Mouse (Mus musculus): ENCODE measurements at regions not wholly inside any gene's neighbourhood (a gene's known extent, or its start where the extent isn't known, plus 50 kb on each side); places are given as distances from the start of the nearest gene placed in this dataset.

GRCm38 (mm10) chr3:132237344-132237743 lies 152.3 kb downstream of the Dkk2 start:
- no peak for DNase-seq (ENCODE audit: low spot score)

GRCm38 (mm10) chr3:132257834-132258233 lies 172.7 kb downstream of the Dkk2 start:
- DNase-seq (ENCODE audit: low spot score), result no peak

- DNase-seq (ENCODE audit: low spot score), result no peak
Observed at GRCm38 (mm10) chr3:132269641-132270040, 184.5 kb downstream of the Dkk2 start.

- peak; percentile 4 for DNase-seq (ENCODE audit: low spot score)
Observed at GRCm38 (mm10) chr3:132274786-132275185, 189.7 kb downstream of the Dkk2 start.

- no peak for DNase-seq (ENCODE audit: low spot score)
Observed at GRCm38 (mm10) chr3:132277771-132278170, 192.7 kb downstream of the Dkk2 start.

- DNase-seq (ENCODE audit: low spot score), result no peak
Observed at GRCm38 (mm10) chr3:132287714-132288113, 202.6 kb downstream of the Dkk2 start.

GRCm38 (mm10) chr3:132326961-132327360 lies 241.9 kb downstream of the Dkk2 start:
- DNase-seq (ENCODE audit: low spot score), result no peak

GRCm38 (mm10) chr3:132343625-132344024 lies 258.5 kb downstream of the Dkk2 start:
- DNase-seq (ENCODE audit: low spot score), result no peak

GRCm38 (mm10) chr3:132345856-132346255 lies 260.8 kb downstream of the Dkk2 start:
- no peak for DNase-seq (ENCODE audit: low spot score)

GRCm38 (mm10) chr3:132349602-132350001 lies 264.5 kb downstream of the Dkk2 start:
- no peak for DNase-seq (ENCODE audit: low spot score)

GRCm38 (mm10) chr3:132353204-132353603 lies 268.1 kb downstream of the Dkk2 start:
- DNase-seq (ENCODE audit: low spot score), result no peak

- DNase-seq (ENCODE audit: low spot score), result no peak
Observed at GRCm38 (mm10) chr3:132359596-132359995, 270.0 kb upstream of the Gimd1 start.

- no peak for DNase-seq (ENCODE audit: low spot score)
Observed at GRCm38 (mm10) chr3:132375579-132375978, 254.0 kb upstream of the Gimd1 start.

- DNase-seq (ENCODE audit: low spot score), result no peak
Observed at GRCm38 (mm10) chr3:132417742-132418141, 211.9 kb upstream of the Gimd1 start.

- DNase-seq (ENCODE audit: low spot score), result no peak
Observed at GRCm38 (mm10) chr3:132425819-132426671, 203.6 kb upstream of the Gimd1 start.

GRCm38 (mm10) chr3:132427244-132427643 lies 202.4 kb upstream of the Gimd1 start:
- DNase-seq (ENCODE audit: low spot score), result no peak

GRCm38 (mm10) chr3:132428148-132428547 lies 201.5 kb upstream of the Gimd1 start:
- no peak for DNase-seq (ENCODE audit: low spot score)

- no peak for DNase-seq (ENCODE audit: low spot score)
Observed at GRCm38 (mm10) chr3:132431805-132432204, 197.8 kb upstream of the Gimd1 start.

GRCm38 (mm10) chr3:132441226-132441625 lies 188.4 kb upstream of the Gimd1 start:
- DNase-seq (ENCODE audit: low spot score), result no peak

- DNase-seq (ENCODE audit: low spot score), result no peak
Observed at GRCm38 (mm10) chr3:132453927-132454326, 175.7 kb upstream of the Gimd1 start.

GRCm38 (mm10) chr3:132462348-132462959 lies 167.2 kb upstream of the Gimd1 start:
- no peak for DNase-seq (ENCODE audit: low spot score)

- no peak for DNase-seq (ENCODE audit: low spot score)
Observed at GRCm38 (mm10) chr3:132471070-132471469, 158.6 kb upstream of the Gimd1 start.

GRCm38 (mm10) chr3:132477768-132478167 lies 151.9 kb upstream of the Gimd1 start:
- no peak for DNase-seq (ENCODE audit: low spot score)

GRCm38 (mm10) chr3:132479275-132479674 lies 150.3 kb upstream of the Gimd1 start:
- no peak for DNase-seq (ENCODE audit: low spot score)

Data from ovary, postnatal 14 days (tissue).